Mouse (Mus musculus) macrophage (primary cell): ENCODE measurements around the gene Cldn34d. TPM values are rescaled to one million over a fixed set of nuclear protein-coding genes. Genes with fewer than 3 reads are reported as not detected.

ENCODE experiments used
- H3K27ac ChIP-seq: fragments of 350-480 bp; formaldehyde crosslinking; 2 replicates; pipeline ENCODE4 v1.9.0; 2021
- H3K36me3 ChIP-seq: fragments of 350-480 bp; formaldehyde crosslinking; 2 replicates; pipeline ENCODE4 v1.9.0; 2021; ENCODE audit errors: inconsistent target
- H3K4me3 ChIP-seq: fragments of 350-480 bp; formaldehyde crosslinking; 2 replicates; pipeline ENCODE4 v1.9.0; 2021; ENCODE audit errors: inconsistent target
- H3K79me2 ChIP-seq: fragments of 350-480 bp; formaldehyde crosslinking; 2 replicates; pipeline ENCODE4 v1.9.0; 2021; ENCODE audit errors: inconsistent target
- WGBS: methylation state at CpG from one replicate; pipeline ENCODE4 v1.1.7; 2026; ENCODE audit warnings: inconsistent platforms; ENCODE audit not compliant: missing documents; 5-methylcytosine and 5-hydroxymethylcytosine counted together
- polyA plus RNA-seq: library from polyadenylated mRNA; stranded (reverse); fragments of 250-400 nt; gene quantifications from 3 replicates; pipeline ENCODE4 v1.2.4, GENCODE M21; 2018; ENCODE audit warnings: inconsistent platforms
- total RNA-seq, 78 experiments: library from RNA; depleted of rRNA; stranded (reverse); fragments of 250-400 nt; gene quantifications; 1 replicate in 9 of 78; 2 replicates in 24 of 78; 3 replicates in 43 of 78; 4 replicates in 2 of 78; pipeline ENCODE4 v1.2.4; 2018; ENCODE audit warnings: inconsistent platforms in 56 of 78

Gene Cldn34d
- not detected for total RNA-seq (2018; cell fraction: chromatin; rRNA removed)
- not detected for total RNA-seq (2018; cell fraction: cytosol; rRNA removed)
- not detected for total RNA-seq (2018; cell fraction: nucleus; rRNA removed)
- polyA plus RNA-seq, result not detected in 3 replicates

GRCm38 (mm10) chrX:76602824-76603223, at the start of gene Cldn34d:
Gene Cldn34d (minus strand): TSS chrX:76602924.
- Histone ChIP-seq H3K79me2 (no peaks in the 10 kb centered on the region), H3K4me3 (no peak within 1 kb of the TSS), H3K36me3 (no peaks in the 10 kb centered on the region), H3K27ac (no peak within 1 kb of the TSS)
- WGBS, result 100% methylated on average over 1 of the region's 1 CpGs

- Histone ChIP-seq H3K36me3 (no peaks in the 10 kb centered on the region), H3K79me2 (no peaks in the 10 kb centered on the region), H3K4me3 (no peak overlapping the region), H3K27ac (no peak overlapping the region)
- WGBS, result 43% methylated on average over 5 of the region's 6 CpGs
These were observed 4.1 kb downstream of the Cldn34d start for GRCm38 (mm10) chrX:76598459-76599206.

Other genes starting within 250 kb of the Cldn34d start
- gene Cldn34b4, start 209.6 kb downstream of the Cldn34d start, polyA plus RNA-seq, result not detected in 3 replicates